Mouse (Mus musculus) liver, embryonic 14.5 days (tissue): ENCODE measurements around the gene Crip1. TPM values are rescaled to one million over a fixed set of nuclear protein-coding genes. Genes with fewer than 3 reads are reported as not detected.
A peak's percentile ranks its signal among the peaks of the same experiment; 100 is the strongest.

Experiments
- ATAC-seq: fragments of 200-750 bp; cut with Nextera tagmentation; 2 replicates; pipeline ENCODE4 v1.8.0; 2017; ENCODE audit warnings: moderate number of reproducible peaks, mild to moderate bottlenecking, moderate library complexity; ENCODE audit not compliant: insufficient read depth
- DNase-seq, 3 experiments: peaks; one replicate each; pipeline ENCODE4 v3.0.0-alpha.2; 2012 to 2013; ENCODE audit warnings: low read depth in 3 of 3, low spot score in 3 of 3
- H3K27ac ChIP-seq: fragments of 300-500 bp; sonication (generic); 2 replicates; pipeline ENCODE4 v1.5.1; 2014; ENCODE audit warnings: moderate library complexity, mild to moderate bottlenecking, control low read depth, inconsistent platforms
- H3K27me3 ChIP-seq: fragments of 300-500 bp; sonication (generic); 2 replicates; pipeline ENCODE4 v1.6.1; 2014; ENCODE audit warnings: mild to moderate bottlenecking, low read length, moderate library complexity; ENCODE audit not compliant: control insufficient read depth, insufficient read depth
- H3K36me3 ChIP-seq: fragments of 300-500 bp; sonication (generic); replicated peaks from 2 replicates; pipeline ENCODE4 v1.6.1; 2014; ENCODE audit warnings: low read depth; ENCODE audit not compliant: control insufficient read depth, insufficient read depth
- H3K4me1 ChIP-seq, 2 experiments: fragments of 200-500 bp in 1 of 2; fragments of 300-500 bp in 1 of 2; sonication (generic) in 1 of 2; replicated peaks; 2 replicates each; pipeline ENCODE4 v1.6.1; 2012 to 2014; ENCODE audit warnings: antibody characterized with exemption in 1 of 2, inconsistent platforms in 1 of 2, low read length in 1 of 2; ENCODE audit not compliant: control insufficient read depth in 2 of 2, insufficient read depth in 2 of 2
- H3K4me2 ChIP-seq: fragments of 300-500 bp; sonication (generic); 2 replicates; pipeline ENCODE4 v1.6.1; 2014; ENCODE audit warnings: low read depth, mild to moderate bottlenecking, control low read depth, moderate library complexity
- H3K4me3 ChIP-seq, 2 experiments: fragments of 200-500 bp in 1 of 2; fragments of 300-500 bp in 1 of 2; sonication (generic) in 1 of 2; 2 replicates each; pipeline ENCODE4 v1.5.1; 2012 to 2014; ENCODE audit warnings: low read depth in 2 of 2, low read length in 2 of 2, mild to moderate bottlenecking in 2 of 2, control low read depth in 1 of 2, inconsistent platforms in 1 of 2, moderate library complexity in 1 of 2; ENCODE audit not compliant: insufficient read depth in 1 of 2
- H3K9ac ChIP-seq: fragments of 300-500 bp; sonication (generic); replicated peaks from 2 replicates; pipeline ENCODE4 v1.6.1; 2014; ENCODE audit warnings: mild to moderate bottlenecking, control low read depth, moderate library complexity
- H3K9me3 ChIP-seq: fragments of 300-500 bp; sonication (generic); 2 replicates; pipeline ENCODE4 v1.6.1; 2016; ENCODE audit warnings: low read length, mixed read lengths; ENCODE audit not compliant: control insufficient read depth
- CTCF ChIP-seq: IDR thresholded peaks from 2 replicates; pipeline ENCODE4 v1.5.1; 2016; ENCODE audit warnings: antibody characterized with exemption, low read depth, control low read depth
- EP300 ChIP-seq: IDR thresholded peaks from 2 replicates; pipeline ENCODE4 v1.6.1; 2016; ENCODE audit warnings: antibody characterized with exemption, low read depth
- WGBS: fragments of 180-500 bp; shearing (Covaris S2); extraction: QIAGEN DNeasy Blood & Tissue Kit; methylation state at CpG from one replicate; pipeline ENCODE4 v1.1.7; 2014; ENCODE audit not compliant: insufficient replicate concordance; 5-methylcytosine and 5-hydroxymethylcytosine counted together
- polyA plus RNA-seq, 2 experiments: library from polyadenylated mRNA; depleted of rRNA in 1 of 2; stranded (reverse) in 1 of 2; unstranded in 1 of 2; fragments of >200 nt; fragmentation: Nextera tagmentation in 1 of 2; extraction: Ambion mirVana in 1 of 2; gene quantifications; 2 replicates each; pipeline versions ENCODE4 v1.2.1 to v1.2.3; 2012 to 2014

Gene Crip1
- polyA plus RNA-seq, 2 experiments, result 87.7 to 101 TPM

GRCm38 (mm10) chr12:113099470-113100237 lies 46.5 kb upstream of the Crip1 start:
- peak overlapping the region; percentile 94 for H3K4me2 ChIP-seq
- H3K36me3 ChIP-seq, result no peaks in the 10 kb centered on the region
- no peaks in the 10 kb centered on the region for H3K9me3 ChIP-seq
- no peak for DNase-seq
- H3K9ac ChIP-seq, result peak overlapping the region; percentile 98
- H3K4me3 ChIP-seq, result peak overlapping the region; percentile 70 to 98
- H3K27ac ChIP-seq, result peak overlapping the region; percentile 62; the same call in 1 of the 2 replicates
- ATAC-seq, result no peak
- TF ChIP-seq EP300 (no peak), CTCF (no peak)
- no peaks in the 10 kb centered on the region for H3K27me3 ChIP-seq
- 13% methylated on average over 6 of the region's 6 CpGs for WGBS
- peaks cover 14 to 24% of the 10 kb centered on the region in 2 experiments for H3K4me1 ChIP-seq

GRCm38 (mm10) chr12:113100448-113101076 lies 45.6 kb upstream of the Crip1 start:
- H3K36me3 ChIP-seq, result no peaks in the 10 kb centered on the region
- no peak overlapping the region for H3K9ac ChIP-seq
- DNase-seq (no peak), ATAC-seq (no peak)
- no peak overlapping the region for H3K4me3 ChIP-seq
- H3K9me3 ChIP-seq, result no peaks in the 10 kb centered on the region
- WGBS, result 70% methylated on average over 5 of the region's 5 CpGs
- no peak overlapping the region for H3K27ac ChIP-seq
- H3K4me2 ChIP-seq, result no peak overlapping the region
- H3K27me3 ChIP-seq, result no peaks in the 10 kb centered on the region
- H3K4me1 ChIP-seq, result peaks cover 15 to 28% of the 10 kb centered on the region in 2 experiments
- no peak for TF ChIP-seq EP300
- TF ChIP-seq CTCF, result no peak

- Histone ChIP-seq H3K4me3 (no peak overlapping the region), H3K36me3 (no peaks in the 10 kb centered on the region; the same call in 1 of the 2 replicates), H3K4me1 (peaks cover 19 to 36% of the 10 kb centered on the region in 2 experiments), H3K27me3 (no peaks in the 10 kb centered on the region), H3K9ac (no peak overlapping the region), H3K9me3 (no peaks in the 10 kb centered on the region), H3K27ac (no peak overlapping the region), H3K4me2 (no peak overlapping the region)
- no peak for TF ChIP-seq EP300
- no peak for TF ChIP-seq CTCF
- WGBS, result 67% methylated on average over 9 of the region's 9 CpGs
- ATAC-seq, result no peak
- DNase-seq, result no peak
Observed at GRCm38 (mm10) chr12:113101251-113101960, 44.7 kb upstream of the Crip1 start.

- TF ChIP-seq CTCF, result peak; percentile 85
- TF ChIP-seq EP300, result no peak
- H3K36me3 ChIP-seq, result no peaks in the 10 kb centered on the region; the same call in 1 of the 2 replicates
- no peak overlapping the region for H3K27ac ChIP-seq
- no peak overlapping the region for H3K9ac ChIP-seq
- no peak overlapping the region for H3K4me3 ChIP-seq
- ATAC-seq (0 out of 2 replicates have a peak, but pooled peaks have one; percentile 16), DNase-seq (peak; percentile 45 to 50 (median 45))
- H3K4me1 ChIP-seq, result peaks cover 29 to 47% of the 10 kb centered on the region in 2 experiments
- no peaks in the 10 kb centered on the region for H3K27me3 ChIP-seq
- H3K4me2 ChIP-seq, result no peak overlapping the region
- no peaks in the 10 kb centered on the region for H3K9me3 ChIP-seq
- 44% methylated on average over 6 of the region's 6 CpGs for WGBS
Observed at GRCm38 (mm10) chr12:113102461-113102860, 43.7 kb upstream of the Crip1 start.
